Mouse (Mus musculus): ENCODE measurements around the gene Gm6096. TPM values are rescaled to one million over a fixed set of nuclear protein-coding genes. Genes with fewer than 3 reads are reported as not detected.

Gene Gm6096
- total RNA-seq, 4 experiments from 2014 or later: not detected

Other genes with a start within 250 kb of the Gm6096 start
- not detected for gene Scgb2b27, start 237.1 kb upstream of the Gm6096 start, total RNA-seq (2022)
- not detected for gene Scgb1b27, start 229.6 kb upstream of the Gm6096 start, total RNA-seq (2022)
- gene Scgb1b30, start 155.6 kb upstream of the Gm6096 start, total RNA-seq (2022): not detected
- gene Wtip, start 117.8 kb upstream of the Gm6096 start, total RNA-seq (2022): 10 to 100 TPM; 12.5 to 15.4 (median 13.7) TPM
- 10 to 100 TPM; 81.8 to 91.5 (median 88.2) TPM for gene Uba2, start 81.4 kb upstream of the Gm6096 start, total RNA-seq (2022)
- 10 to 100 TPM; 22.8 to 28.3 (median 24.4) TPM for gene Pdcd2l, start 54.4 kb upstream of the Gm6096 start, total RNA-seq (2022)
- 100 to 1,000 TPM; 765 to 848 (median 808) TPM for gene Gpi1, start 20.7 kb upstream of the Gm6096 start, total RNA-seq (2022)
- 10 to 100 TPM; 41.2 to 45.6 (median 41.6) TPM for gene 4931406P16Rik, start 62.5 kb downstream of the Gm6096 start, total RNA-seq (2022)
- 10 to 100 TPM; 80.6 to 95.3 (median 90.6) TPM for gene Lsm14a, start 142.3 kb downstream of the Gm6096 start, total RNA-seq (2022)